Mouse (Mus musculus): ENCODE data around the gene Actn1. TPM values are rescaled to one million over a fixed set of nuclear protein-coding genes. Genes with fewer than 3 reads are reported as not detected.

The Actn1 gene
- total and polyA plus RNA-seq, 3 experiments = 2.7 to 13.2 (median 5.5) TPM

DNA sequence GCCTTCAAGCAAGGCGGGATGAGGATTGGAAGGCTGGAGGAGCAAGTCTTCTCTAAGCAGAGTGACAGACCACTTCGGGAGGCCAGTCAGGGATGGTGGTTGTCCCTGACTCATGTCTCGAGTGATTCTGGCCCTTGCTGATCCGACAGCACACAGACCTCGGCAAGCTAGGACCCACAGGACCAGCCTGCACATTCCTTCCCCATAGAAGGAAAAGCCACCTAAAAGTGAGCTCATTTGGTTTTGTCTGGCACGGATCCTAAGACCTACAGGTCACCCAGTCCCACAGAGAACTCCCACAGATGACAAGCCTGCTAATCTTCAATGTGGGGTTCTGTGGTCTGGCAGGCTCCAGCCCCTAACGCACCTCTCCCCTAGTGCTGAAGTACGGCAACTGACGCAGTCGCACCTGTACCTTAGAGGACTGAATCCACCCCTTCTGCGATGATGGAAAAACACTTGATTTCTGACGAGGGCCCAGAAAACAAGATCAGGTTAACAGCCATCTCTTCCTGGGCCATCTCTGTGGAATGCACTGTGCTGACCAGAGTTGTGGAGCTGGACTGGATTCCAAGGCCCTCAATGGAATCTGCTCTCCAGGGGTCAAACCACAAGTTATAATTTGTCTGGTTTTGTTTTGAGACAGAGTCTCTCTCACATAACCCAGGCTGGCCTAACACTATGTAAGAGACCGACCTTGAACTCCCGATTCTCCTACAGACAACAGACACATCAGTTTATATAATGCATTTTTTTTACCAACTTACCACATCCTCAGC lies 39.7 kb downstream of the Actn1 start:
- H3K4me2 ChIP-seq (ENCODE audit: insufficient read depth, low read depth, poor library complexity, severe bottlenecking) = no peak overlapping the region
- H3K79me2 ChIP-seq (replicated peaks; ENCODE audit: control insufficient read depth, extremely low read depth, insufficient read depth, poor library complexity, severe bottlenecking) = no peaks in the 10 kb centered on the region
- H3K27me3 ChIP-seq (replicated peaks) = no peaks in the 10 kb centered on the region
- no peak overlapping the region for H3K27ac ChIP-seq (ENCODE audit: insufficient read depth, low read depth)
- dilution Hi-C loops (cut with MboI; ENCODE audit: extremely low pct_ligation_motif_present, extremely low pct_unique_long_range_greater_than_20kb, low sequenced_read_pairs) = no loop called here
- in situ Hi-C loops (cut with MboI; ENCODE audit: low pct_ligation_motif_present, low pct_unique_long_range_greater_than_20kb, low sequenced_read_pairs) = no loop called here
- H3K9me3 ChIP-seq (replicated peaks; ENCODE audit: low read length) = no peaks in the 10 kb centered on the region
- no peak overlapping the region for H3K4me3 ChIP-seq (replicated peaks in 1 of 3; ENCODE audit: low read depth in 2 of 3, low read length in 2 of 3, poor library complexity in 1 of 3)
- TF ChIP-seq TBP (conservative IDR thresholded peaks at IDR 0.05; ENCODE audit: low read depth, low read length) (no peak), CHD2 (IDR thresholded peaks at IDR 0.05; ENCODE audit: low read length) (no peak), MAX (IDR thresholded peaks at IDR 0.05; ENCODE audit: low read length) (no peak), RCOR1 (conservative IDR thresholded peaks at IDR 0.05; ENCODE audit: low read depth, low read length) (no peak)
- H3K36me3 ChIP-seq (replicated peaks in 1 of 2; ENCODE audit: control insufficient read depth in 1 of 2, insufficient read depth in 1 of 2, low read length in 1 of 2) = no peaks in the 10 kb centered on the region
- DNase-seq (ENCODE audit: extremely low read depth) = no peak
- peaks cover 4 to 8% of the 10 kb centered on the region in 2 experiments; a peak in 3 of 4 replicates for H3K4me1 ChIP-seq (ENCODE audit: control insufficient read depth in 1 of 2, insufficient read depth in 2 of 2)
- no peak overlapping the region for H3K9ac ChIP-seq (ENCODE audit: insufficient read depth, low read depth)

- Histone ChIP-seq H3K27ac (ENCODE audit: insufficient read depth, low read depth) (no peak overlapping the region), H3K9ac (ENCODE audit: insufficient read depth, low read depth) (no peak overlapping the region), H3K4me1 (ENCODE audit: control insufficient read depth in 1 of 2, insufficient read depth in 2 of 2) (peaks cover 4 to 14% of the 10 kb centered on the region in 2 experiments; a peak in 3 of 4 replicates), H3K79me2 (replicated peaks; ENCODE audit: control insufficient read depth, extremely low read depth, insufficient read depth, poor library complexity, severe bottlenecking) (no peaks in the 10 kb centered on the region), H3K36me3 (replicated peaks in 1 of 2; ENCODE audit: control insufficient read depth in 1 of 2, insufficient read depth in 1 of 2, low read length in 1 of 2) (no peaks in the 10 kb centered on the region), H3K27me3 (replicated peaks) (no peaks in the 10 kb centered on the region), H3K9me3 (replicated peaks; ENCODE audit: low read length) (no peaks in the 10 kb centered on the region), H3K4me2 (ENCODE audit: insufficient read depth, low read depth, poor library complexity, severe bottlenecking) (no peak overlapping the region), H3K4me3 (replicated peaks in 1 of 3; ENCODE audit: low read depth in 2 of 3, low read length in 2 of 3, poor library complexity in 1 of 3) (no peak overlapping the region)
- no peak for DNase-seq (ENCODE audit: extremely low read depth)
- TF ChIP-seq ZC3H11A (IDR thresholded peaks at IDR 0.05; ENCODE audit: low read depth, low read length) = no peak
- TF ChIP-seq MXI1 (IDR thresholded peaks at IDR 0.05; ENCODE audit: low read depth, low read length) = no peak
- TF ChIP-seq CHD1 (IDR thresholded peaks at IDR 0.05; ENCODE audit: low read depth, low read length) = no peak
- dilution Hi-C loops (cut with MboI; ENCODE audit: extremely low pct_ligation_motif_present, extremely low pct_unique_long_range_greater_than_20kb, low sequenced_read_pairs) = no loop called here
- in situ Hi-C loops (cut with MboI; ENCODE audit: low pct_ligation_motif_present, low pct_unique_long_range_greater_than_20kb, low sequenced_read_pairs) = no loop called here
These were observed 41.4 kb downstream of the Actn1 start for GRCm38 (mm10) chr12:80218784-80219183.

DNA sequence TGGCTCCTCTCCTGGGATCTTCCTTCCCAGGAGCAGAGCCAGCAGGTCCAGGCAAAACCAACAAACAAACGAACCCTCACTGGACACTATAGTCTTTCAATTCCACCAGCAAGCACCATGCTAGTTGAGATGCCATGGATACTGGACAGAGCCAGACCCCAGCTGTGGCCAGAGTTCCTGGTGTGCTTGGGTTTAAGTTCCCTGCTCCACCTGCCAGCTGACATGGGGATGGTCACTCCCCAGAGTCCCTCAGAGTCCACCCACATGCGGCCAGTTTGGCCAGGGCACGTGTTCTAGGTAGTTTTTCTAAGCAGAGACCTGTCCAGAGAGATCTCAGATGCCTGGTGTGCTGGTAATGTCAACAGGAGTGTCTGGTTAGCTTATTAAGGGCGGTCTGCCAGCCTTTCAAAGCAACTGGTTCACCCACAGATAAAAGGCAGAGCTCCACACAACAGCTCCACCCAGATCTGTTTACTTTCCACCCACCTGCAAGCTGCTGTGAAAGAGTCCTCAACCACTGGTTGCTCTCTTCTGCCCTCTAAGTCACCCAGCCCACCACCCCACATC lies 42.0 kb downstream of the Actn1 start:
- no peaks in the 10 kb centered on the region for H3K36me3 ChIP-seq (replicated peaks in 1 of 2; ENCODE audit: control insufficient read depth in 1 of 2, insufficient read depth in 1 of 2, low read length in 1 of 2)
- no peak overlapping the region for H3K4me3 ChIP-seq (replicated peaks in 1 of 3; ENCODE audit: low read depth in 2 of 3, low read length in 2 of 3, poor library complexity in 1 of 3)
- H3K27me3 ChIP-seq (replicated peaks) = no peaks in the 10 kb centered on the region
- dilution Hi-C loops (cut with MboI; ENCODE audit: extremely low pct_ligation_motif_present, extremely low pct_unique_long_range_greater_than_20kb, low sequenced_read_pairs) (no loop called here), in situ Hi-C loops (cut with MboI; ENCODE audit: low pct_ligation_motif_present, low pct_unique_long_range_greater_than_20kb, low sequenced_read_pairs) (no loop called here)
- H3K79me2 ChIP-seq (replicated peaks; ENCODE audit: control insufficient read depth, extremely low read depth, insufficient read depth, poor library complexity, severe bottlenecking) = no peaks in the 10 kb centered on the region
- H3K27ac ChIP-seq (ENCODE audit: insufficient read depth, low read depth) = no peak overlapping the region
- no peak for DNase-seq (ENCODE audit: extremely low read depth)
- H3K9ac ChIP-seq (ENCODE audit: insufficient read depth, low read depth) = no peak overlapping the region
- no peaks in the 10 kb centered on the region for H3K9me3 ChIP-seq (replicated peaks; ENCODE audit: low read length)
- no peak overlapping the region for H3K4me2 ChIP-seq (ENCODE audit: insufficient read depth, low read depth, poor library complexity, severe bottlenecking)
- no peak for TF ChIP-seq BHLHE40 (IDR thresholded peaks at IDR 0.05; ENCODE audit: low read depth, low read length)
- no peak for TF ChIP-seq USF1 (IDR thresholded peaks at IDR 0.05; ENCODE audit: low read depth, low read length)
- TF ChIP-seq MXI1 (IDR thresholded peaks at IDR 0.05; ENCODE audit: low read depth, low read length) = no peak
- no peak for TF ChIP-seq CTCF (conservative IDR thresholded peaks at IDR 0.05 in 1 of 2, IDR thresholded peaks at IDR 0.05 in 1 of 2; ENCODE audit: low read depth in 2 of 2, low read length in 2 of 2)
- no peak for TF ChIP-seq KAT2A (IDR thresholded peaks at IDR 0.05; ENCODE audit: insufficient replicate concordance, low read length)
- TF ChIP-seq MEF2A (IDR thresholded peaks at IDR 0.05; ENCODE audit: borderline replicate concordance, low read depth, low read length) = no peak
- no peak for TF ChIP-seq CHD1 (IDR thresholded peaks at IDR 0.05; ENCODE audit: low read depth, low read length)
- TF ChIP-seq CHD2 (IDR thresholded peaks at IDR 0.05; ENCODE audit: low read length) = no peak
- TF ChIP-seq TBP (conservative IDR thresholded peaks at IDR 0.05; ENCODE audit: low read depth, low read length) = no peak
- H3K4me1 ChIP-seq (ENCODE audit: control insufficient read depth in 1 of 2, insufficient read depth in 2 of 2) = peaks cover 8 to 21% of the 10 kb centered on the region in 2 experiments; a peak in 3 of 4 replicates
